Mouse (Mus musculus) embryonic facial prominence, embryonic 11.5 days (tissue): Measurements from ENCODE around the gene Tecrl. TPM values are rescaled to one million over a fixed set of nuclear protein-coding genes. Genes with fewer than 3 reads are reported as not detected.

Experiments
- ATAC-seq: fragments of 200-750 bp; cut with Nextera tagmentation; replicated peaks from 2 replicates; pipeline ENCODE4 v1.8.0; 2017; ENCODE audit warnings: low read depth; ENCODE audit not compliant: insufficient number of reproducible peaks, low FRiP score, low TSS enrichment
- DNase-seq: peaks from one replicate; pipeline ENCODE4 v3.0.0-alpha.2; 2015; ENCODE audit warnings: low spot score
- H3K27ac ChIP-seq: fragments of 300-500 bp; sonication (generic); replicated peaks from 2 replicates; pipeline ENCODE4 v1.5.1; 2014; ENCODE audit warnings: mild to moderate bottlenecking, low read depth, low read length, control low read depth
- H3K27me3 ChIP-seq: fragments of 300-500 bp; sonication (generic); 2 replicates; pipeline ENCODE4 v1.6.1; 2014; ENCODE audit warnings: mild to moderate bottlenecking, low read length, moderate library complexity, mixed read lengths; ENCODE audit not compliant: control insufficient read depth, insufficient read depth
- H3K36me3 ChIP-seq: fragments of 300-500 bp; sonication (generic); replicated peaks from 2 replicates; pipeline ENCODE4 v1.6.1; 2014; ENCODE audit warnings: low read depth, mild to moderate bottlenecking, low read length, moderate library complexity, mixed read lengths; ENCODE audit not compliant: control insufficient read depth, insufficient read depth
- H3K4me1 ChIP-seq: fragments of 300-500 bp; sonication (generic); 2 replicates; pipeline ENCODE4 v1.6.1; 2014; ENCODE audit warnings: low read length, mixed read lengths; ENCODE audit not compliant: control insufficient read depth, insufficient read depth
- H3K4me2 ChIP-seq: fragments of 300-500 bp; sonication (generic); 2 replicates; pipeline ENCODE4 v1.6.1; 2014; ENCODE audit warnings: low read depth, mild to moderate bottlenecking, control low read depth, low read length, moderate library complexity
- H3K4me3 ChIP-seq: fragments of 300-500 bp; sonication (generic); 2 replicates; pipeline ENCODE4 v1.5.1; 2014; ENCODE audit warnings: low read depth, low read length, control low read depth
- H3K9ac ChIP-seq: fragments of 300-500 bp; sonication (generic); replicated peaks from 2 replicates; pipeline ENCODE4 v1.6.1; 2014; ENCODE audit warnings: mild to moderate bottlenecking, control low read depth, low read length
- H3K9me3 ChIP-seq: fragments of 300-500 bp; sonication (generic); replicated peaks from 2 replicates; pipeline ENCODE4 v1.6.1; 2016; ENCODE audit warnings: mild to moderate bottlenecking, low read length, inconsistent platforms, mixed read lengths; ENCODE audit not compliant: control insufficient read depth
- WGBS: fragments of 180-500 bp; shearing (Covaris S2); extraction: QIAGEN DNeasy Blood & Tissue Kit; methylation state at CpG from one replicate; pipeline ENCODE4 v1.1.7; 2014; 5-methylcytosine and 5-hydroxymethylcytosine counted together
- polyA plus RNA-seq: library from polyadenylated mRNA; unstranded; fragments of >200 nt; fragmentation: Nextera tagmentation; extraction: Ambion mirVana; gene quantifications from 2 replicates; pipeline ENCODE4 v1.2.1, GENCODE M21; 2014

Gene Tecrl
- polyA plus RNA-seq, result 0.46 and 0.88 TPM in 2 replicates

DNA sequence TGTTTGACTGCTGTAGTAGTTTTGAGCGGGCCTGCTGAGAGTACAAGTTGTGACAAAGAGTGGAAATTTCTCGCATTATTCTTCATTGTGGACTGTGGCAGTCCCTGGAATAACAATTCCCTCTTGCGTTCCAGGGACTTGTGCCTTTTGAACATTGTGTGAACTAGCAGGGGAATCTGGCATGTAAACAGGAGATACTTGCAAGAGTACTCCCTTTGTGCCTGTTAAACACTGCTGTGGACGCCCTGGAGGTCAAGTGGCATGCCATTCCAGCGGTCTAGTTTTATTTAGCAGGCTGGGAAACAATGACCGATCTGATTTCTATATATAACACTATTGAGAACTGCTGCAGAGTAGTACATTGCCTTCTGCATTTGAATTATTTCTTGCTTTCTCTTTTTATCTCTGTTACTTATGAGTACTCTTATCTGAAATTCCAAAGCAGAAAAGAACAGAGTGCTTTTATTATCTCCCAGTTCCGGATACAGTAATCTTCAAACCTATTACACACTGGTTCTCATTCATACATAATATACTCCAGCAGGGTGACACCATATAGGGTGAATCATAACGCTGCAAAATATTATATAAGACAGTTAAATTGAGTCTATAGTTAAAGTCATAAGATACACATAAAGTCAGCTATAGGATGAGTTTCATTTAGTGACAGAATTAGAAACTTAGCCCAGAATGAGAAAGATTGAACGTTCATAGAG is at the start of gene Tecrl:
Tecrl (minus strand) TSS at position 350 of the 716 bp plus-strand sequence.
- Histone ChIP-seq H3K9ac (no peak within 1 kb of the TSS), H3K4me3 (no peak within 1 kb of the TSS), H3K27me3 (no peaks in the 10 kb centered on the region), H3K27ac (no peak within 1 kb of the TSS), H3K36me3 (no peaks in the 10 kb centered on the region), H3K9me3 (no peaks in the 10 kb centered on the region), H3K4me2 (no peak within 1 kb of the TSS), H3K4me1 (no peaks in the 10 kb centered on the region)
- DNase-seq (peak; percentile 18), ATAC-seq (no peak)
- 36% methylated on average over 9 of the region's 9 CpGs for WGBS

- H3K9ac ChIP-seq, result no peak overlapping the region
- 92% methylated on average over 2 of the region's 2 CpGs for WGBS
Measured at GRCm38 (mm10) chr5:83385021-83385420, 30.0 kb upstream of the Tecrl start.

GRCm38 (mm10) chr5:83351615-83352014 is 3.4 kb downstream of the Tecrl start:
- Histone ChIP-seq H3K4me2 (no peak overlapping the region), H3K27me3 (no peaks in the 10 kb centered on the region), H3K9ac (no peak overlapping the region), H3K4me3 (no peak overlapping the region), H3K27ac (no peak overlapping the region), H3K36me3 (no peaks in the 10 kb centered on the region), H3K4me1 (no peaks in the 10 kb centered on the region), H3K9me3 (no peaks in the 10 kb centered on the region)
- no peak for ATAC-seq
- DNase-seq, result no peak
- WGBS, result 40% methylated on average over 2 of the region's 2 CpGs

More at GRCm38 (mm10) chr5:83385021-83385420, 30.0 kb upstream of the Tecrl start:
- no peaks in the 10 kb centered on the region for H3K36me3 ChIP-seq
- no peaks in the 10 kb centered on the region for H3K9me3 ChIP-seq
- H3K27ac ChIP-seq, result no peak overlapping the region
- H3K4me1 ChIP-seq, result no peaks in the 10 kb centered on the region
- ATAC-seq (no peak), DNase-seq (no peak)
- H3K27me3 ChIP-seq, result no peaks in the 10 kb centered on the region
- H3K4me2 ChIP-seq, result no peak overlapping the region
- no peak overlapping the region for H3K4me3 ChIP-seq

- 84% methylated on average over 4 of the region's 4 CpGs for WGBS
- no peak for ATAC-seq
- no peak for DNase-seq
Measured at GRCm38 (mm10) chr5:83339144-83339543, 15.9 kb downstream of the Tecrl start.

DNA sequence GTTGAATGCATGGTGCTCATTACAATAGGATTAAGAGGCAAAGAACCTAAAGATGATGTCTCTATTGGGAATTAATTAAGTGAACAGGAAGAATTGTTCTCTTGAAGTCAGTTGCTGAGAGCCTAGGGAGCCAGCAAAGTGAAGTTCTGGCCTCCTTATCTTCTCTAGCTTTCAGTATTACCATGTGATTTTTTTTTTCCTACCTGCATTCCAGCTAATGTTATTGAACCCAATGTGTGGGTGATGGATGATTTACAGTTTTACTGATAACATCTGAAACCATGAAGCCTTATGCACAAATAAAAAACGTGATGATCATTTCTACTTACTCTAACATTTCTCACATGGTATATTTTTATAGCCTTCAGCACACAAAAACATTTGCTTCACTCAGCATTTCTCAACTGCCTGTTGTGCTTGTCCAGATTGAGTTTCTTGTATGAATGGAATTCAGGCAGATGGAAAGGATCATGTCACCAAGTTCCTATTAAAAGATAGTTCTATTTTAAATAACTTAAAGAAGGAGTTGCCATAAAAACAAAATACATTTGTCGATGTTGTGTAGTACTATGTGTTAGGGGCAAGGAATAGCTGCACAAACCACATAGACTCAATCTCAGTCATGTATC is 87.7 kb downstream of the Tecrl start:
- Histone ChIP-seq H3K27ac (no peak overlapping the region), H3K4me1 (no peaks in the 10 kb centered on the region), H3K9me3 (no peaks in the 10 kb centered on the region), H3K27me3 (no peaks in the 10 kb centered on the region), H3K36me3 (no peaks in the 10 kb centered on the region), H3K4me2 (no peak overlapping the region), H3K4me3 (no peak overlapping the region), H3K9ac (no peak overlapping the region)
- ATAC-seq, result no peak
- no peak for DNase-seq
- 71% methylated on average over 2 of the region's 2 CpGs for WGBS

More at GRCm38 (mm10) chr5:83339144-83339543, 15.9 kb downstream of the Tecrl start:
- Histone ChIP-seq H3K4me3 (no peak overlapping the region), H3K36me3 (no peaks in the 10 kb centered on the region), H3K27me3 (no peaks in the 10 kb centered on the region), H3K9ac (no peak overlapping the region), H3K4me1 (no peaks in the 10 kb centered on the region), H3K27ac (no peak overlapping the region), H3K4me2 (no peak overlapping the region), H3K9me3 (no peaks in the 10 kb centered on the region)

DNA sequence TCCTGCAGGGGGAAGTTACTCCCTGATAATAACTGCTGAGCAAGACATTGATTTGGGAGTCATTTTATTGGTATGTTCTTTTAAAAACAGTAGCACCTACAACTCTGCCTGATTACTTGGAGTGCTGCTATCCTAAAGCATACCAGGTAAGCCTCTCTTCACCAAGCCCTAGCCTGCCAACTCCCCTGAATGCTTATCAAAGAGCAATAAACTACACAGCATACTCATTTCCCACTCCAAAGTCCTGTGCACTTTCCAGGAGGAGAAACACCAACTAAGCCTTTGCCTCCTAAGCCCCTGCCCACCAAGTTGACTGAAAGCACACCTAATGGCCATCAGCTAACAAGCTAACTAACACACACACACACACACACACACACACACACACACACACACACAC is 94.9 kb downstream of the Tecrl start:
- Histone ChIP-seq H3K27me3 (no peaks in the 10 kb centered on the region), H3K27ac (no peak overlapping the region), H3K4me3 (no peak overlapping the region), H3K9me3 (no peaks in the 10 kb centered on the region), H3K4me1 (no peaks in the 10 kb centered on the region), H3K36me3 (no peaks in the 10 kb centered on the region), H3K4me2 (no peak overlapping the region), H3K9ac (no peak overlapping the region)
- ATAC-seq (no peak), DNase-seq (no peak)

GRCm38 (mm10) chr5:83254141-83254540 is 100.9 kb downstream of the Tecrl start:
- 80% methylated on average over 2 of the region's 2 CpGs for WGBS
- H3K36me3 ChIP-seq, result no peaks in the 10 kb centered on the region
- H3K4me1 ChIP-seq, result no peaks in the 10 kb centered on the region
- H3K9ac ChIP-seq, result no peak overlapping the region
- H3K27ac ChIP-seq, result no peak overlapping the region
- DNase-seq (no peak), ATAC-seq (no peak)
- no peak overlapping the region for H3K4me2 ChIP-seq
- H3K27me3 ChIP-seq, result no peaks in the 10 kb centered on the region
- H3K9me3 ChIP-seq, result no peaks in the 10 kb centered on the region
- H3K4me3 ChIP-seq, result no peak overlapping the region

GRCm38 (mm10) chr5:83238848-83239452 is 116.0 kb downstream of the Tecrl start:
- H3K4me1 ChIP-seq, result no peaks in the 10 kb centered on the region
- H3K27ac ChIP-seq, result no peak overlapping the region
- H3K4me3 ChIP-seq, result no peak overlapping the region
- no peaks in the 10 kb centered on the region for H3K9me3 ChIP-seq
- DNase-seq, result no peak
- no peak overlapping the region for H3K4me2 ChIP-seq
- H3K27me3 ChIP-seq, result no peaks in the 10 kb centered on the region
- H3K9ac ChIP-seq, result no peak overlapping the region
- ATAC-seq, result no peak
- 64% methylated on average over 5 of the region's 5 CpGs for WGBS
- no peaks in the 10 kb centered on the region for H3K36me3 ChIP-seq
